Mouse (Mus musculus) lung, embryonic 14.5 days (tissue): ENCODE data around the gene Asb14. TPM values are rescaled to one million over a fixed set of nuclear protein-coding genes. Genes with fewer than 3 reads are reported as not detected.
"Not testable (repeated sequence)": the region's sequence is repeated elsewhere in the genome, so short reads cannot be mapped to it uniquely, and the experiment has no call there.

ENCODE experiments used
- ATAC-seq: fragments of 200-750 bp; cut with Nextera tagmentation; 2 replicates; pipeline ENCODE4 v1.8.0; 2017; ENCODE audit warnings: mild to moderate bottlenecking, moderate TSS enrichment, moderate library complexity; ENCODE audit not compliant: insufficient read depth
- DNase-seq: peaks from one replicate; pipeline ENCODE4 v3.0.0-alpha.2; 2015
- H3K27ac ChIP-seq: fragments of 300-500 bp; sonication (generic); 2 replicates; pipeline ENCODE4 v1.5.1; 2014; ENCODE audit warnings: low read depth, mild to moderate bottlenecking, moderate library complexity
- H3K27me3 ChIP-seq: fragments of 300-500 bp; sonication (generic); 2 replicates; pipeline ENCODE4 v1.6.1; 2014; ENCODE audit warnings: low read length, control low read depth; ENCODE audit not compliant: insufficient read depth
- H3K36me3 ChIP-seq: fragments of 300-500 bp; sonication (generic); 2 replicates; pipeline ENCODE4 v1.6.1; 2014; ENCODE audit warnings: control low read depth; ENCODE audit not compliant: insufficient read depth
- H3K4me1 ChIP-seq: fragments of 300-500 bp; sonication (generic); 2 replicates; pipeline ENCODE4 v1.6.1; 2014; ENCODE audit warnings: antibody characterized with exemption, control low read depth; ENCODE audit not compliant: insufficient read depth
- H3K4me2 ChIP-seq: fragments of 300-500 bp; sonication (generic); 2 replicates; pipeline ENCODE4 v1.6.1; 2014; ENCODE audit warnings: mild to moderate bottlenecking
- H3K4me3 ChIP-seq: fragments of 300-500 bp; sonication (generic); 2 replicates; pipeline ENCODE4 v1.5.1; 2014; ENCODE audit warnings: low read depth, low read length
- H3K9ac ChIP-seq: fragments of 300-500 bp; sonication (generic); 2 replicates; pipeline ENCODE4 v1.6.1; 2014
- H3K9me3 ChIP-seq: fragments of 300-500 bp; sonication (generic); 2 replicates; pipeline ENCODE4 v1.6.1; 2016; ENCODE audit warnings: low read depth, low read length, control low read depth
- CTCF ChIP-seq: IDR thresholded peaks from 2 replicates; pipeline ENCODE4 v1.5.1; 2016; ENCODE audit warnings: antibody characterized with exemption, low read depth
- WGBS: fragments of 180-500 bp; shearing (Covaris S2); extraction: QIAGEN DNeasy Blood & Tissue Kit; methylation state at CpG from one replicate; pipeline ENCODE4 v1.1.7; 2014; 5-methylcytosine and 5-hydroxymethylcytosine counted together
- polyA plus RNA-seq: library from polyadenylated mRNA; unstranded; fragments of >200 nt; fragmentation: Nextera tagmentation; extraction: Ambion mirVana; gene quantifications from 2 replicates; pipeline ENCODE4 v1.2.1, GENCODE M21; 2014

Gene Asb14
- polyA plus RNA-seq, 1 experiment from 2014 or later = not detected

DNA sequence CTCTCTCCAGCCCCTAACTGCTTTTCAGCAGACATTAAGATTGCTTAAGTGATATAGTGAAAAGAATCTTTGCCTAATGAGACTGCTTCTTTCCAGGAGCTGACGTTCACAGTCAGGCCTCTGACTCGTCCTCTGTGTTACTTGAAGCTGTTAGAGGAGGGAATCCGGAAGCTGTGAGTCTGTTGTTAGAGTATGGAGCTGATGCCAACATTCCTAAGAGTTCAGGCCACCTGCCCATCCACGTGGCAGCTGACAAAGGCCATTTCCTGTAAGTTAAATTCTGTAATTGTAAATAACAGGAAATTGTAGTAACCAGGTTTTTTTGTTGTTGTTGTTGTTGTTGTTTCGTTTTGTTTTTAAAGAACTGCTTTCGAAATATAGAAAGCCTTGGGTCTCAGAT is 16.8 kb downstream of the Asb14 start:
- Histone ChIP-seq H3K9ac (no peak overlapping the region), H3K9me3 (no peaks in the 10 kb centered on the region), H3K4me3 (no peak overlapping the region), H3K27ac (no peak overlapping the region), H3K27me3 (no peaks in the 10 kb centered on the region), H3K4me2 (no peak overlapping the region), H3K4me1 (no peaks in the 10 kb centered on the region), H3K36me3 (no peaks in the 10 kb centered on the region)
- WGBS = 57% methylated on average over 6 of the region's 6 CpGs
- DNase-seq = peak; percentile 47
- ATAC-seq = no peak
- no peak for TF ChIP-seq CTCF

DNA sequence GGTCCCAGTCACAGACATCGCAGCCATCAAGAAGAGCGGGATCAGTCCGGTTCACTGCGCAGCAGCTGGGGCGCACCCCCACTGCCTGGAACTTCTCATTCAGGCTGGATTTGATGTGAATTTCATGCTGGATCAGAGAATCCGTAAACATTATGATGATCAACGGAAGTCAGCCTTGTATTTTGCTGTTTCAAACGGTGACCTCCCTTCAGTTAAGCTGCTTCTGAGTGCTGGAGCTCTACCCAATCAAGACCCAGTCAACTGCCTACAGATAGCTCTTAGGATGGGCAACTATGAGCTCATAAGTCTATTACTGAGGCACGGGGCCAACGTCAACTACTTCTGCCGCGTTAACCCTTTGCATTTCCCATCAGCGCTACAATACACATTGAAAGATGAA is 17.5 kb downstream of the Asb14 start:
- 90% methylated on average over 13 of the region's 13 CpGs for WGBS
- no peak for ATAC-seq
- TF ChIP-seq CTCF = no peak
- H3K9me3 ChIP-seq = no peaks in the 10 kb centered on the region
- H3K27me3 ChIP-seq = no peaks in the 10 kb centered on the region
- no peaks in the 10 kb centered on the region for H3K4me1 ChIP-seq
- DNase-seq = no peak
- H3K36me3 ChIP-seq = no peaks in the 10 kb centered on the region
- no peak overlapping the region for H3K9ac ChIP-seq
- H3K27ac ChIP-seq = no peak overlapping the region
- no peak overlapping the region for H3K4me2 ChIP-seq
- no peak overlapping the region for H3K4me3 ChIP-seq

DNA sequence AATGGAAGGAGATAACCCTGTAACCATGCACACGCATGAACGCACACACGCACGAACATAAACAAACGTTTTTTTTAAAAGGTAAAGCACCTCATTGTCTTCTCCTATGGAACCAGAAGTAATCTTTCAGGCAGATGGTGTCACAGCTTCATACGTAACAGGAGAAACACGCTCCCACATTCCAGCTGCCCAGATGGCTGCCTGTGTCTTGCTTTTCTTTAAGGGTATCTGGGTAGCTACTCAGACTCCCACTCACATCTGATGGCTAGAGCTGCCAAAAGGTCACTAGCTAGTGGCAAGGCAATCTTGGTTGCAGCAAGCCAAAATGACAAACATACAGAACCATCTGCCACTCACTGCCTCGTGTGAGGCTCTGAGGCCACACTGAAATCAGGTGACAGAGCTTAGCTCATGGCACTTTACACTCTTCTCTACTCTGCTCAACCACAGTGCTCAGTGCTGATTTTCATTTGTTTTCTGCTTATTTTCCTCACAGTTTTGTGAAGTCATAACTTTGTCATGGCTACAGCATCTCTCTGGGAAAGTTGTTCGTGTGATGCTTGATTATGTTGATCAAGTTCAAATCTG is 19.4 kb downstream of the Asb14 start:
- no peak overlapping the region for H3K4me3 ChIP-seq
- no peaks in the 10 kb centered on the region for H3K4me1 ChIP-seq
- H3K4me2 ChIP-seq = no peak overlapping the region
- no peak overlapping the region for H3K27ac ChIP-seq
- no peak overlapping the region for H3K9ac ChIP-seq
- no peaks in the 10 kb centered on the region for H3K9me3 ChIP-seq
- ATAC-seq (no peak), DNase-seq (no peak)
- peaks cover 4% of the 10 kb centered on the region; the same call in 1 of the 2 replicates for H3K36me3 ChIP-seq
- no peak for TF ChIP-seq CTCF
- WGBS = 65% methylated on average over 9 of the region's 9 CpGs
- H3K27me3 ChIP-seq = no peaks in the 10 kb centered on the region

DNA sequence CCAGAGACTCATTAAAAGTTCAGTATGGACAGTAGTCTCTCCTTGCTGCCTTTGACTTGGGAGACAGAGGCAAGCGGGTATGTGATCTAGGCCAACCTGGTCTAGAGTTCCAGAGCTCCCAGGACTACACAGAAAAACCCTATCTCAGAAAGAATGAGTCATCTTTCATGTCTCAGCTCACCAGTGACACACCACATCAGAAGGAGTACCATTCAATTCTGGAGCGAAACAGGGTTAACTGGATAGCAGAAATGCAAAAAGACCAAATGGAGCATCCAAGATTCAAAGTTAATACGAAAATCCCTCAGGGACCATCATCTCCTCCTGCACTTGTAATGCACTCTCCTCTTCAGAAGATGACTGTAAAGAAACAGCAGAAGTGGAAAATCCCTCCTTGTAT is 25.0 kb downstream of the Asb14 start:
- no peak overlapping the region for H3K27ac ChIP-seq
- H3K4me3 ChIP-seq = no peak overlapping the region
- no peaks in the 10 kb centered on the region for H3K9me3 ChIP-seq
- H3K4me1 ChIP-seq = no peaks in the 10 kb centered on the region
- TF ChIP-seq CTCF = no peak
- H3K9ac ChIP-seq = no peak overlapping the region
- H3K4me2 ChIP-seq = no peak overlapping the region
- no peaks in the 10 kb centered on the region for H3K27me3 ChIP-seq
- DNase-seq (no peak), ATAC-seq (no peak)
- 96% methylated on average over 3 of the region's 3 CpGs for WGBS
- peaks cover 29% of the 10 kb centered on the region for H3K36me3 ChIP-seq

DNA sequence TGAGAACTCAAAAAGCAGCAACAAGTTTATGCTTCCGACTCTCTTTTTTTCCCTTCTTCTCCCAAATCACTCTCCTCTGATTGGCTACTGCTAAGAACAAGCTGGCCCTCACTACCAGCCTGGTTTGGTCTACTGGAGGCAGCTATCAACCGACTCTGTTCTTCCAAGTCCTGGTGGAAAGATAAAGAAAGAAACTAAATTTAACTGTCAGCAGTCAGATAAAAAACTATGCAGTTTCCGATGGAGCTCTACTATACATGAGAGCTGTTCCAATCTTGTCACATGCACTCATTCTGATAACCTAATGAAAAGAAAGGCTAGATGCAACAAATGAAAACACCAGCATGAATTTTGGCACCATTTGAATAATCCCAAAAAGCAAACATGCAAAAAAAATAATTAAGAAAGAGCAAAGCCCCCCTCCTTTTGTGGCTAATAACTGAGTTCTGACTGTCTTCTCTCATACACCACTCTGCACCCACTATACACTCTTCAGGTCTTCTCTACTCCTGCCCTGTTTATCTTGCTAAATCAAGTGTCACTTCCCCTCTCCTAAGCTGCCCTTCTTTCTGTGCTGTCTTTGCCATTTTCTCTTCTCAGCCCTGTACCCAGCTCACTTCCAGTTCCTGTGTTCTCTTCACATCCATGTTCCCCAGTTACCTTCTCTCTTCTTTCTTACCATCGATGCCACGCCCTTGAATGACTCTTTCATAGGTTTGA is 29.5 kb downstream of the Asb14 start:
- Histone ChIP-seq H3K27me3 (no peaks in the 10 kb centered on the region), H3K9ac (no peak overlapping the region), H3K27ac (no peak overlapping the region), H3K9me3 (no peaks in the 10 kb centered on the region), H3K4me2 (no peak overlapping the region), H3K4me1 (no peaks in the 10 kb centered on the region), H3K4me3 (no peak overlapping the region), H3K36me3 (peaks cover 53% of the 10 kb centered on the region)
- 82% methylated on average over 5 of the region's 5 CpGs for WGBS
- no peak for DNase-seq
- no peak for ATAC-seq
- TF ChIP-seq CTCF = no peak

DNA sequence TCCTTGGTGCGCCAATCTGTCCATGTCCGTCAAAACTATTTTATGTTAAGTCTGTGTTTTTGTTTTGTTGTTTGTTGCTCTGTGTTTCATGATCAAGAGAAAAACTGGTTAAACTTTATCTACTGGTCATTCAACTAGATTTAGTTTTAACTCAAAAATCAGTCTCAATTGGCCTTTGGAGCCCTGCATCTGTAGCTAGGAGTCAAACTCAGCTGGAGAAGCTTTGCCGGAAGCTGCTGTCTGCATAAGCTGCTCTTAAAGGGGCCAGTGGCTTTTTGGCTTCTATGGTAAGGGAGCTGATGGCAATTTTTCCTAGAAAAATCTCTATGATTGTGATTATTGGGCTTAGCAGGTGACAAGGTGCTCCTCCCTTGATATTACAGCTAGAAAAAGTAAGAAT is 40.5 kb downstream of the Asb14 start:
- 90% methylated on average over 3 of the region's 3 CpGs for WGBS
- no peaks in the 10 kb centered on the region for H3K9me3 ChIP-seq
- H3K27me3 ChIP-seq = no peaks in the 10 kb centered on the region
- H3K36me3 ChIP-seq = peaks cover 5% of the 10 kb centered on the region; the same call in 1 of the 2 replicates
- ATAC-seq (no peak), DNase-seq (no peak)
- no peak overlapping the region for H3K27ac ChIP-seq
- no peak overlapping the region for H3K9ac ChIP-seq
- no peak overlapping the region for H3K4me3 ChIP-seq
- no peaks in the 10 kb centered on the region for H3K4me1 ChIP-seq
- no peak for TF ChIP-seq CTCF
- H3K4me2 ChIP-seq = no peak overlapping the region

DNA sequence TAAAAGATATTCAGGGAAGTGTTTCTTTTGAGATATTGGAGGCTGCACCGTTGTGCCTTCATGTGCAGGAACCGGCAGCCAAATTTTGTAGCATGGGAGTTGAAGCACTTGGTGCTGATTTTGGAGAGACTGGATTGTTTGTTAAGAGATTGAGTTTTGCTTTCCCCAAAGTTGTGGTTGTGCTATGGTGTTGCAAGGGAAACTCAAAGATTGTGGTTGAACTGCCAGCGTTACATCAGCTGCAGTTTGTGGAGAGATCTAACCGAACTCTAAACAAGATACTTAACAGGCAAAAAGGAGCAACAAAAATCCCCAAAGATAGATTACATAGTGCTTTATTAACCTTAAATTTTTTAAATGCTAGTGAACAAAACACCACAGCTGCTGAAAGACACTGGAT is 41.2 kb downstream of the Asb14 start:
- Histone ChIP-seq H3K4me1 (no peaks in the 10 kb centered on the region), H3K27me3 (no peaks in the 10 kb centered on the region), H3K4me2 (no peak overlapping the region), H3K9ac (no peak overlapping the region), H3K9me3 (no peaks in the 10 kb centered on the region), H3K4me3 (no peak overlapping the region), H3K27ac (no peak overlapping the region), H3K36me3 (peaks cover 7% of the 10 kb centered on the region)
- ATAC-seq (no peak), DNase-seq (no peak)
- no peak for TF ChIP-seq CTCF
- 87% methylated on average over 4 of the region's 4 CpGs for WGBS

DNA sequence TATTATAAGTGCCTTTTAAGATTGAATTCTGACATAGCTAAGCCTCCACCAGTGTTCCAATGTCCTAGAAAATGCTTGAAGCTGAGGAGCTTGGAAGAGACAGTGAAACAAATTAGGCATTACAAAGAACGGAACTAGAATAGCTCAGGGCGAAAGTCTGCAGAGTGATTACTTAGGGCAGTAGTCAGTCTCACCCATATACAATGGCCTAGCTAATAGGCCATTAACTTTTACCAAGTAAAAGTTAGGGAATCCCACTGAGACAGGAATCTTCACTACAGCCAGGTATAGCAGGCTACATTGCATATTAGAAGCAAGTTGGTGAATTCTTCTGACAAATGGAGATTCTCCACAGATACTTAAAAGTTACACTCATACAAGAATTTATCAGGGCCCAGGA is 61.8 kb downstream of the Asb14 start:
- not testable (repeated sequence) for ATAC-seq, DNase-seq, H3K9ac ChIP-seq, H3K27ac ChIP-seq, H3K4me1 ChIP-seq, H3K27me3 ChIP-seq, H3K9me3 ChIP-seq, H3K4me2 ChIP-seq, H3K4me3 ChIP-seq
- 92% methylated on average over 2 of the region's 2 CpGs for WGBS
- H3K36me3 ChIP-seq = peaks cover 24% of the 10 kb centered on the region; the same call in 1 of the 2 replicates
